Mouse (Mus musculus): ENCODE results near the gene Kif18b.

The Kif18b gene

DNA sequence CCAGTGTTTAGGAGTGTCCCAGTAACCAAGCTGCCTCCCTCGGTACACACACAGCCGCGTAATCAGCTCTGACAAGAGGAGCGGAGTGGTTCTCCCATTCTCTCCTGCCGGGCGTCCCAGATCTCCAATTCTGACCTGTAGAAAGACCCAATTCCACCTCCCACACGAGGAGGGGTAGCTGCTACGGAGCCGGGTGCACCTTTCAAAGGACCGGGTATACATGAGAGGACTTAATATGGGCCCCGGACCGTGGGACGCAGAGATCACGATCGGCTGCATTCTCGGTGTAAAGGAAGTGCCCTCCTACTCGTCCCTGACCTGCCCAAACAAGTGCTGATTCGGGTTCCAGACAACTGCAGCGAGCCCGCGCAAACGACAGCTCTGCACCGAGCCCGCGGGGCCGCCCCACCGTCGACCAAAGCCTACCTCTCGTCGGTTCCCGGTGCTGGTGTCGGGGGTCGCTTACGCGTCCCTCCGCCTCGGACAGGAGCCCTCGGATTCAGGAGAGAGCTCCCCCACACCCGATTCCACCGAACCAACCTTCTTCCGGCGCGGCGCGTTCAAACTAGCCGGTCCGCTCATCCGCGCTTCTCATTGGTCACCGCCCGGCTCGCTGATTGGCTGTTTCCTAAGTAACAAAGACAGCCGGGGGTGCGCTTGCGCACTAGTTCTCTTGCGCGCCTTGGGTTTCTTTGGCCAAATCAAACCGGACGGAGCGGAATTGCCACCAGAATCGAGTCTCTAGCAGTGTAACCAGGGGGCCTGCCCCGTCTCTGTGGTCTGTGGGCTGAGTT is at the start of gene Kif18b:
TSS of gene Kif18b (minus strand) at position 568 of the 794 bp plus-strand sequence.
- DNase-seq, result peak; percentile 90

DNA sequence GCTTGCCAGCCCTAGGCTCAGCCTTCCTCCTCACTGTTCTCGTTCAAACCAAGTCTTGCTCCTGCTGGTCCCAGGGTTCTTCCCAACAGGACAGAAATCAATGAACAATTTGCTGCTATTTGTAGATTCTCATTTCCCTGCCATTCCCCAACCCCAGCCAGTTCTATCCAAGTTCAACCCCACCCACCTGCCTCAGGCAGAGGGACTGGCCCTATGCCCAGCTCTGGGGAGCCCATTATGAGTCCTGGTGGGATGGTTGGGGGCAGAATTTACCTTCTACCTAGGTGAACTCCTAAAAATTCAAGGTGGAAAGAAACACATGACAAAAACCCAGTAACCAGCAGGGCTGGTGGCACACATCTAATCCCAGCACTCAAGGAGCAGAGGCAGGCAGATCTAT is 47.4 kb upstream of the Kif18b start:
- no peak for DNase-seq

DNA sequence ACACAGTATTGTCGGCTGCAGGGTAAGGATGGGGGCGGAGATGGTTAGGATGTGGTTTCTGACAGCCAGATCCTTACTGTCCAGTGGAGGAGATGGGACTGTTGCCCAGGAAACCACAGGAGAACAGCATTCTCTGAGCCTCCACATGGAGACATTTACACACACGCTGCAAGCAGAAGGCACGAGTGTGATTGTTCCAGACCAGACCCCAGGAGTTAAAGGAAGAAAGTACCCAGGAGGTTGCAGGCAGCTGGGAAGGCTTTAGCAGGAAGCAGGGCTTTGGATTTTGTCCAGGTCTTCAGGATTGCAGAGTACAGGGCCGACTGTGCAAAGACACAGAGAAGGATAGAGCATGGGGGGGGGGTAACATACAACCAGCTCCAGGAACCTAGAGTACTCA is 46.7 kb upstream of the Kif18b start:
- DNase-seq, result peak; percentile 39

DNA sequence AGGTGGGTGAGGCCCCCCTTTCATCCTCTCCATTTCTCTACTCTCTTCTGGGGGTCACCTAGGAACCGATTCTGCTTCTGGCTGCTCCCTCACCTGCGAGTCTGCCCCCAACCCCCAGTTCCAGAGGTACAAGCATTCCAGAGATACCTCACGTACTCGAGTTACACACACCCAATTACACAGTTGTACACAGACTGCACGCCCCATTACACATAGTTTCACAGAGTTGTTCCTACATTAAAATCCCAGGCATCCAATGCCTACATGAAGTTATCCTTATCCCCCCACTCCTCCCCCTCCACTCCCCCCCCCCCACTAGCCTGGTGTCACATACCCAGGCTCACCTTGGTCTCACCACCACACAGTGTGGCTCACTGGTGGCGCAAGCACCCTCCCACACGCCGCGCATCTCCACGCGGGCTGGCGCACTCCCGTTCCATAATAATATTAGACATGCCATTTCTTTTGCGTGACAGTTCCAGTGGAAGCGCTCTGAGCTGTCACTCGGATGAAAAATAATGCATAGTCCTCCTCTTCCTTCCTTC is 39.7 kb upstream of the Kif18b start:
- DNase-seq, result no peak

DNA sequence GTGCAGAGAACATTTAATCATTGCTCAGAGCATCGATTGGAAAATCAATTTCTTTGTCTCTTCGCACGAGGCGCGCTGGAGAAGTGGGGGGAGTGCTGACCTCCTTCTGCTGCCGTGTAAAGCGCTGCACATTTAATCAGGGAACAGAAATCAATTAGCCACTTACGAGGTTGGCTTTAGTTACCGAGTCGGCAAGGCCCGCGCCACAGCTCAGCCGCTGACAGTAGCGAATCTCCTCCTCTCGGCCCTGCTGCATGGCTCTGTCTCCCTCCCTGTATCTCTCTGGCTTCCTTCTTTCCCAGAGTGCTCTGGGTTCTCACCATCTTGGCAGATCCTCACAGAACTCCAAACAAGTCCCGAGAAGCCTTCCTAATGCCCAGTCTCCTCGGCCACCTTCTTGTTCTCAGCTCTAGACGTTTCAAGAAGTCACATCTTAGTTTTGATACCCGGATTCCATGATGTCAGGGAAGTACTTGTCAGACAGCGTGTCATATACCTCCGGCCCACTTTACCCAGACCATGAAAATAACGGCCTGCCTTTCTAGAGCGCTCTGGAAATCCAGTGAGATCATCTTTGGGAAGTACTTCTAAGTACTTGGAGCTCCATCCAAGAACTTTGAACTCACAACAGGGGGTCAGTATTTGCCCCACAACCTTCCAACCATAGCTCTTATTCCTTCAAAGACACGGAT is 39.1 kb upstream of the Kif18b start:
- no peak for DNase-seq

DNA sequence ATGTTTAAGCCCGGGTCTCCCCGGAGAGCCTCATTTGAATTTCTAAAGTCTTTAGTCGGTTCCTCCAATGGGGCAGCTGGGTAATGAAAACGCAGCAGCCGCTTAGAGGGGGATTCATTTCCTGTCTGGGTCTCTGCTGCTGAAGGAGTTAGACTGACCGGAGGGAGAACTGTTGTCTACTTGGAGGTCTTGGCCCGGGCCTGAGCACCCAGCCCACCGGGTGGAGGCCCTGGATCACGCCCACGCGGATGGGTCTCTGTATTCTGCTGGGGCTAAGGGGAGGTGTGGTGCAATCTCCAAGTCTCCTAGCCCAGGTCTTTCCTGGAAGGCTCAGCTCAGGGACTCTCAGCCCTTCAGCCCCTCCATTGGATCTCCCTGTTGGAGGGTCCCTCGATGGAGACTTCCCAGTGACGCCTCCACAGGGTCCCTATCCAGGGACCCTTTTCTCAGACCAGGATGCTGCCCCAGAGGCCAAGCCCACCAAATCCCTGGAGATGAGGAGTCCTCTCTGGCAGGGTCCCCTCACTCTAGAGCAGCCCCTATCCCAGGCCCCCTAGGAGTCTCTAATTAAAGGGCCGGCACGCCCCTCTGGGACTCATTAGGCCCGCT is 38.4 kb upstream of the Kif18b start:
- DNase-seq, result no peak

DNA sequence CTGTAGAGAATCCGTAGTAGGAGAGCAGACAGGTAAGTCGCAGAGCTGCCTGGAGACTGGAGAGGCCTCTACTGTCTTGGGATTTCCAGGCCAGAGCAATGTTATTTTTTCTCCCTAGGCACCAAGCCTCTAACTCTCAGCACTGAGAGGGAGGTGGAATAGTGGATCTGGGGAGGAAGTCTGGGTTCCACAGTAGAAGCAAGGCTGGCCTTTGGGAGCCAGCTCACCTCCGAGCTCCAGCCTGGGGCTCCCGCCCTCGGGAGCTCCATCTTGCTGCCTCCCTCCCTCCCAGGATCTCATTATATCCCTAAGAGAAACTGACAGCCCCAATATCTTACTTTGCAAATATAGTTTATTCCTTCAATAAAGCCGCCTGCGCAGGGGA is 37.9 kb upstream of the Kif18b start:
- DNase-seq, result no peak

DNA sequence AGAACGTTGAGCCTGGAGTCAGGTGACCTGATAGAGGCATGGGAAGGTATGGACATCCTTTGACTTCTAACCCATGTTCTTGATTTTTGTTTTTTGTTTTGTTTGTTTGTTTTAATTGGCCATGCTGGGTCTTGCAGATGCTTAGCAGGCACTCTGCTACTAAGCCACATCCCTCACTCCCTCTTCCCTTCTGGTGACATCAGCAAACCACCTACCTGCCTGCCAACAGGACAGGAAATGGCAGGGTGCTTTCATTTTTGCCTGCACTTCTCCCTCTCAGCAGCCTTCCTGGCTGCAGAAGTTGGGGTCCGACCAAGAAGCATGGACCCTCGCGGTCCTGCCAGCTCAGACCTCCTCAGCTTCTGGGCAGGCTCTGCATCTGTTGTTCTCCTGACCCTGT is 36.2 kb upstream of the Kif18b start:
- no peak for DNase-seq

DNA sequence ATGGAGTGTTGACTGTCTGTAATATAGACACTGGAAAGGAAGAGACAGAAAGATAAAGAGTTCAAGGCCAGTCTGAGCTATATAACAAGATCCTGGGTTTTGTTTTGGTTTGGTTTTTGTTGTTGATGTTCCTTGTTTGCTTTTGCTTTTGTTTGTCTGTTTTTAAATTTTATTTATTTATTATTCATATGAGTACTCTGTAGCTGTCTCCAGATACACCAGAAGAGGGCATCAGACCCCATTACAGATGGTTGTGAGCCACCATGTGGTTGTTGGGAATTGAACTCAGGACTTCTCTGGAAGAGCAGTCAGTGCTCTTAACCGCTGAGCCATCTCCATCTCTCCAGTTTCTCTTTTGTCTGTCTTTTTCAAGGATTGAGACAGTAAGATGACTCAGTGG is 33.9 kb upstream of the Kif18b start:
- DNase-seq, result no peak

DNA sequence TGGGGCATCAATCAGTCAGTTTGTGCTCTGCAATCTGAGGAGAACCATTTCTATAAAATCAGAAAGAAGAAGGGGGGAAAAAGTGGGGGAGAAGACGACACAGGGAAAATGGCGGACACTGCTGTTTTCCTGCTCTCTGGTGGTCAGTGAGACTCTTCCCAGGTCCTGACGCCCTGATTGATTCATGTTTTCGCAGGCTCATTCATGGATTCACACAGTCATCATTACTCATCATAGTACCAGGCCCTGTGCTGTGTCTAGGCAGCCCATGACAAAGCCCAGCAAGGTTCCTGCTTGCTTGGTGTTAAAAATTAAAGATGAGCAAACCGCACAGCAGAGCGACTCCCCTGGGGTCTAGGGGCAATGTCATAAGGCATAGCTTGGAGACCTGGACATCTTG is 33.5 kb upstream of the Kif18b start:
- no peak for DNase-seq

DNA sequence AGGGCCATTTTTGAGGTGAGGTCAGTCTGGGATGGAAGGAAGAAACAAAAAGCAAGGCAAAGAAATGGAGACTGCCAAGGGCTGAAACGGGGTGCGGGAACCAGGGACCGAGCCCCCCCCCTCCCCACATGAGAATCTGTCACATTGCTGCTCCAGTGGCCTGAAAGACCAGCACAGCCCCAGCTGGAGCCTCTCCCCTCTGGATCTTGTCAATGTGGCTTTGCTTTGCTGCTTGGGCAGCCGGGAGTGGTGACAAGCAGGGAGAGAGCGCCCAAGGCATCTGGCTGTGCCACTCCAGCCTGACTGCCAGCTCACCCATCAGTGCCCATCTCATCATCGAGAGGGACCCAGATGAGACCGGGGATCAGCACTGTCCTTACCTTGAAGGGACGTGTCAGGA is 32.8 kb upstream of the Kif18b start:
- no peak for DNase-seq

DNA sequence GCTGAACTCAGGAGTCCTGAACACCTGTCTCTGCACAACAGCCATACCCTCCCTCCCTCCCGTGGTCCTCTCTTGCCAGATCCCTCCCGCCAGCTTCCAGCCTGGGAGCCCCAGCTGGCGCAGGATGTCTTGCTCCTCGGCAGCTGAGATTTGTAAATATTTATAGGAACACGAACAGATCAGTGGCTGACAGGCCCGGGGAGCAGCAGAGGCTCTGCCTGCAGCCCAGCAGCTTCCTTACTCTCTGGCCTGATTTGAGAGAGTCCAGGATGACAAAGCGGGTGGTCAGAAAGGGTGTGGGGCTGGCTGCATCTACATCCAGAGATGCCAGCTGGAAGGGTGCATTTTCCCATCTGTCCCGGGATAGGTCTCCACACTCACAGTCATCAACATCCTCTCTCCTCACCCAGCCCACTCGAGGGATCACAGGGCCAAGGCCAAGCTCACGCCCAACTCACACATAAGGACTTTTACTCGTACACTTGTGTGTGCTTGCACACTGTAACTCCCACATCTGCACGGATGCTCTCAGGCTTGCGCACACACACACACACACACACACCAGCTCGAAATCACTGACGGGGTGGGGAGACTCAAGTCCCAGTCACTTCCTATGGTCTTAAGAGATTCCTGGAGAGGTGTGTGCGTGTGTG is 32.2 kb upstream of the Kif18b start:
- no peak for DNase-seq

DNA sequence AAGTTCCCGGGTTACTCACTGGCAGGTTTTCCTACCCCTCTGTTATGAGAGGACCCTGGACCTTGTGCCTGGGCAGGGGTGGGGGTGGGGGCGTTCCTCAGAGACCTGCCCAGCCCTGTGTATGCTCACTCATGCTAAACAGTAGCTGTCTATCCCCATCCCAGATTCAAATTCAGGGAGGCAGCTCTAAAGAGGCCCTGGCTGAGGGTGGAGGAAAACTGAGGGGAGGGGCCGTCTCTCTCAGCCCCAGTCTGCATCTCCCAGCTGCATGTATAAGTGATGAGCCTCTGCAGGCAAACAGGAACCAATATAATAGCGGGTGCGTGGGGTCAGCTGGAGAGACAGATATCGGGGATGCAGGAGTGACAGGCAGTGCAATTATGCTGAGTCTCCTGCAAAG is 28.0 kb upstream of the Kif18b start:
- no peak for DNase-seq

DNA sequence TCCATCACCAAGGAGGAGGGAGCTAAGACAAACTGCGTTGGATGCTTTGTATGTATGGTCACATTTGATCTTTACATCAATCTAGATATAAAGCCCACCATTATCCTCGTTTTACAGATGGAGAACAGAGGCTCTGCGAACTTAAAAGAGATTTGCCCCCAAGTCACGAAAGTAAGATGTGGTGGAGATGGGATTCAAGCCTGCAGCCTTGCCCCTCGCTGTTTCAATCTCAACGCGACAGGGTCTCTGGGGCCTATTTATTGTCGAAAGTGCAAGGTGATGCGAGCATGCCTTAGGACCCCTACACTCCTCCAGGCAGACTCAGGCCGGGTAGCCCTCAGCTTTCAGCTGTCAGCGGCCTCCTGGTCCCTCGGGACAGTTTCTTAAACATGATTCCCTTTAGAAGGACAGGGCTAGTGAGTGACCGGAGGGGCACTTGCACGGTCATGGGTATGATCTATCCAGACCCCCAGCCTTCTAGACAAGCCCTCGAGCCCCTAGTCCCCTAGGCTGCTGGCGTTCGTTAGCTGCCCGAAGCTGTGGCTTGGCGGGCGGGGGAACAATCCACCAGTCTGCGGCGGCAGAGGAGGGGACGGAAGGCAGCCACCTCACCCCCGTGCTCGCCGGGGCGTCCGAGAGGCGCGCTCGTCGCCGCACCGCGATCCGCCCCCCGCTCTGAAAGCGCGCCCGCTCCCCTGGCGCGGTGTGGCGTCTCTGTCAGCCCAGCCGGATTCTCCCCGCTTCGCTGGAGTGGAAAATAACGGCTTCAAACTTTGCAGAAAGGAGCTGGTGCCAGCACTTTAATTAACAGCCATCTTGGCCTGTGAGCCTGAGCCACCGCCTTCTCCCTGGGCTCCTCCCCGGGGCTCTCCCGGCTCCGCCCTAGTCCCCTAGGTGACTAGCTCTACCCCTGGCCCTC is 23.4 kb upstream of the Kif18b start:
- no peak for DNase-seq

DNA sequence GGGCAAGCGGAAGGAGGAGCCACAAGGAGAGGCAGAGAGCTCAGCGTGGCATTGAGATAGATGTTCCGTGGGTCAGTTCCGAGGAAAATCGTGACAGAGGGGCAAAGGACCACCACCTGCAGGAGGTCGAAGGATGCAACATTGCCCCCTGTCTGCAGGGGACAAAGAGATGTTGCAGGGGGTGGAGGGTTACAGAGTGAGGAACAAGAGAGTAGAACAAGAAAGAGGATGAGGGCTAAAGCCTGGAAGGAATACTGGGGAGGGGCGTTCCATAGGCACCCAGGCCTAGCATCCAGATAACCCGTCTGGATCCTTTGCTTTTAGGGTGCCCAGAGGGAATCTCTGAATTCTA is 22.0 kb upstream of the Kif18b start:
- DNase-seq, result no peak

DNA sequence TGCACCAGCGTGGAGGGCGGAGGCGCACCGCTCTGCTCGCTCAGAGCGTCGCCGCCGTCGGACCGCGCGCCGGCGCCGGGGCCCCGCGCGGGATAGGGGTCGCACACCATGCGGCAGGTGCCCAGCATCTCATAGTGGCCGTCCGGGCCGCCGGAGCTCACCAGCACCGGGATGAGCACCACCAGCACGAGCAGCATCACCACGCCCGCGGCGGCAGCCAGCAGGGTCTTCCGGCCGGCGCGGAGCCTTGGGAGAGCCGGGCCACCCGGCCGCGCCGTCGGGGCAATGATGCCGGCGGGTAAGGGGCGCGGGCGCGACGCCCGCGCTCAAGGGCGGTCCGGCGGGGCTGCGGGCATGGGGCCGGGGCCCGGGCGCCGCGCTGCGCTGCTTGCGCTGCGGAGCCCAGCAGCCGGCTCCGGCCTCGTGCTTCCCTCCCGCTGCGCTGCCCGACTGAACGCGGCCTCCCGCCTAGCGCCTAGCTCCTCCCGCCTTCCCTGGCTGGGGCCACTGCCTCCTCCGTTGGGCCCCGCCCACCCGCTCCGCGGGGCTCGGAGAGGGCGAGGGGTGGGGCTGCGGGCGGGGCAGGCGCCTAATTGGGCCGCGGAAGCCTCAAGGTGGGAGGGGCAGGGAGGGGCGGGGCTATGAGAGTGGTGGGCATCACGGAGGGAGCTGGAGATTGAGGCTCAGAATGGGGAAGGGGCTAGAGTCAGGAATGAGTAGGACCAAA is 21.5 kb upstream of the Kif18b start, which contains the start of gene C1ql1:
TSS of gene C1ql1 (minus strand) at position 424 of the 727 bp plus-strand sequence.
- DNase-seq, result peak; percentile 23

DNA sequence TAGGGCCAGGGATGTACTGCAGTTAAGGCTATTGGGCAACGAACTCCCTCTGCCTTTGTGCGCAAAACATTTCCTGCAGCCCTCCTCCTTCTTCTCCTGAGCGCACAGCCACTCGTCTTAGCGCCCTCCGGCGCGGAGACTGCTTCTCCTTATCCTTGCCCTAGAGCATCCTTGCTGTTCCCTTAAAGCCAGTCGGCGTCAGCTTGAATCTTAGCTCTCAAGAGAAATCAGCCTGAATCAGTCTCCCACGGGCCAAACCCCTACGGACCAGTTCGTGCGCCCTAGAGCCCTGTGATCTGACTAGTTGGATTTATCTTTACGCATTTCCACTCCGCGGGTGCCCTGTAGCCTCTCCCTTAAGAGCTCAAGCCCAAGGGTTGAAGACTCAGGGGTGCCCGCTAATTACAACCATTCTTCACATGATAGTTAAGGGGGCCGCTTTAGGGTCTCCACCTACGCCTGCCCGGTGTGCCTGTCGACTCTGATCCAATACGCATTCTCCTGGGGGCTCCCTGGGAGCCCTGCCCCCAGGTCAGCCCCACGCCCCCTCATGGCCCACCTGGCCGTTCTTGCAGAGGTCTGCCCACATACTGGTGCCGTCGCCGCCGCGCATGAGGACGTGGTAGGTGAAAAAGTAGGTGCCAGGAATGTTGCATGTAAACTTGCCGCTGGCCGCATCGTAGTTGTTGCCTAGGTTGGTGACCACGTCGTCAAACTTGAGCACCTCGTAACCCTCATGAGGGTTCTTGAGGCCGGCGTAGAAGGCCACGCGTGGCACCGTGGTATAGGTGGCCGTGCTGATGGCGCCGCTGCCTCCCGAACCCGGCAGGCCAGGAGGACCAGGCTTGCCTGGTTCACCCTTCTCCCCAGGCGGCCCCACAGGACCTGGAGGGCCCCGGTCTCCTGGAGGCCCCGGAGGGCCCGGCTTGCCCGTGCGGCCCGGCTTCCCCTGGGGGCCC is 20.7 kb upstream of the Kif18b start:
- DNase-seq, result no peak

DNA sequence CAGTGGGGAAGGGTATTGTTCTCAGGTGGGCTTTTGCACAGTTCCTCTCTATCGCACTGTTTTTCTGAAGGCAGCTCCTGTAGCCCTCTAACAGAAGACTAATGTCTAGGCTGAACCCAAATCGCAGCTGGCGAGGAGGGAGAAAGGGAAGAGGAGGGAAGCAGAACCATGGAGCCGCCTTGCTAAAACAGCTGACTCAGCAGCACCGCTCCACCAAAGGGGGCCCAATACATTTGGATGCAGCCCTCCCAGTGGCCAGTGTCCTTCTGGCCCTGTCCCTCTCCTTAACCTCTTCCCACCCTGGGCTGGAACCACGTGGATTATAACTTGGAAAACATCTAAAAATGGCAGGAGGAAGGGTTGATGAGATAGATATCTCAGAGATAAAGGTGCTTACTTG is 16.3 kb upstream of the Kif18b start:
- DNase-seq, result no peak

DNA sequence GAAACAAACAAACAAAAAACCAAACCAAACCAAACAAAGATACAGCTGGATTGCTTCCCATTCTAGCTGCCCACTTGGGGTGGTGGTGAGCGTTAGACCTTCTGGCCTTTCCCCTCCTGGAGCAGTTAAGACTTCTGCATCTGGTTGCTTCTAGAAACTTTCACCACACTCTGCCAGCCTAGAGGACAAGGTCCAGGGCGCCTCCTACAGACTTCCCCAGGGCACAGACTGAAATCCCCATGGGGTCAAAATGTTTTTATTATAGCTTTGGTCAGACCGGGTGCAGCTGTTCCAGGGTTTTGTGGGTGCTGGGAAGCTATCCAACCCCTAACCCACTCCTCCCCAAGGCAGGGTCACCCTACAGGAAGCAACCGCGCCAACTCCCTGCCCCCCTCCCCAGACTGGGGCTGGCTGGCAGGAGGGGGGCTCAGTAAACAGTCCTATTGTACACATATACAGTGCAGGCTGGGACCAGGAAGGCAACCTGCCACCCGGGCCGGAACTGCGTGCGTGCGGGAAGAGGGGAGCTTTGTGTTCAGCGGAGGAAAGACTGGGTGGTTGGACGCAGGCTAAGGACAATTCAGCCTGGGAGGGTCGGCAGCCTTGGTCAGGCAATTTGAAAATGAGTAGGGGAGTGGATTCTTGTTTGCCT is 14.2 kb upstream of the Kif18b start:
- no peak for DNase-seq

All from cerebellum, adult 11-12 months (tissue).